Mouse (Mus musculus) urinary bladder, postnatal 10 days (tissue): ENCODE data around the gene Eno3.
A peak's percentile ranks its signal among the peaks of the same experiment; 100 is the strongest.

Experiments
- DNase-seq: peaks from one replicate; pipeline ENCODE4 v3.0.0; 2022; ENCODE audit warnings: low spot score

Eno3 gene

GRCm38 (mm10) chr11:70681897-70682581 is 25.0 kb downstream of the Eno3 start:
- DNase-seq = no peak

DNA sequence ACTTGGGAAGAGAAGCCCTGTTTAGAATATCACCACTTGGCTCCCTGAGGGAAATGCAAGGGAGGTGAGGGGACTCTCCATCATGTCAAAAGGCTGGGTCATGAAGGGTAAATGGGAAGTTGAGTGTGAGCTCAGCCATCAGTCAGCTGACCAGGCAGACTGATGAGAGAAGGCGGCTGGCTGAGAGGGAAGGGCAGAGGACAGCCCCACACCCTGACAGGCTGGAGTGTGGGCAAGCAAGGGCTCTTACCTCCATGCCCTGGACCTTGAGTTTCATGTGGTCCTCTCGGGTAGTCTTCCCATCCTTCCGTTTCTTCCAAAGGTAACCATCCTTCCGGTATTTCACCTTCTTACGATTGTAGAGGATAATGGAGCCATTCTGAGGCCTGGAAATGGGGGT is 26.6 kb downstream of the Eno3 start:
- DNase-seq = no peak

GRCm38 (mm10) chr11:70686901-70687566 is 30.0 kb downstream of the Eno3 start:
- no peak for DNase-seq

- peak; percentile 63 for DNase-seq
Measured at GRCm38 (mm10) chr11:70687601-70688199, 30.7 kb downstream of the Eno3 start, which contains the start of gene Camta2. Gene Camta2 (minus strand): TSS chr11:70688105.

- no peak for DNase-seq
Measured at GRCm38 (mm10) chr11:70688372-70688771, 31.4 kb downstream of the Eno3 start.

DNA sequence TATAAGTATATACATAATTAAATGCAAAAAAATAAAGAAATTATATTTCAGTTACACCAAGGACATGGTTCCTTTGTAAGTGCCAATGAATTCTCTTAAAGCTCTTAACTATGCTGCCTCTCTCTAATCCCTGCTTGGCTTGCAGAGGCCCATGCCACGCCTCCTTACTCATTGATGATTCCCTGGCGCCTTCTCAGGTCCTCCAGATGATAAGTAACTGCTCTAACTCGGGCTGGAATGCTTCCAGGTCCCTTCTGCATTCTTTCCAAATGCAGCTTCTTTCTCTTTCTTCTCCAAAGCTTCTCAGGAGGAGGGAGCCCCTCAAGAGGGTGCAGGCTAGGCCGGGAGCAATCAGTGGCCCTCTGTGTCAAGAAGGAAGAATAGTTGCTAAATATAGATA is 32.6 kb downstream of the Eno3 start:
- no peak for DNase-seq

- DNase-seq = no peak
Measured at GRCm38 (mm10) chr11:70693504-70693903, 36.5 kb downstream of the Eno3 start.

- no peak for DNase-seq
Measured at GRCm38 (mm10) chr11:70697376-70697775, 40.4 kb downstream of the Eno3 start.

- DNase-seq = no peak
Measured at GRCm38 (mm10) chr11:70699051-70699450, 42.0 kb downstream of the Eno3 start.

DNA sequence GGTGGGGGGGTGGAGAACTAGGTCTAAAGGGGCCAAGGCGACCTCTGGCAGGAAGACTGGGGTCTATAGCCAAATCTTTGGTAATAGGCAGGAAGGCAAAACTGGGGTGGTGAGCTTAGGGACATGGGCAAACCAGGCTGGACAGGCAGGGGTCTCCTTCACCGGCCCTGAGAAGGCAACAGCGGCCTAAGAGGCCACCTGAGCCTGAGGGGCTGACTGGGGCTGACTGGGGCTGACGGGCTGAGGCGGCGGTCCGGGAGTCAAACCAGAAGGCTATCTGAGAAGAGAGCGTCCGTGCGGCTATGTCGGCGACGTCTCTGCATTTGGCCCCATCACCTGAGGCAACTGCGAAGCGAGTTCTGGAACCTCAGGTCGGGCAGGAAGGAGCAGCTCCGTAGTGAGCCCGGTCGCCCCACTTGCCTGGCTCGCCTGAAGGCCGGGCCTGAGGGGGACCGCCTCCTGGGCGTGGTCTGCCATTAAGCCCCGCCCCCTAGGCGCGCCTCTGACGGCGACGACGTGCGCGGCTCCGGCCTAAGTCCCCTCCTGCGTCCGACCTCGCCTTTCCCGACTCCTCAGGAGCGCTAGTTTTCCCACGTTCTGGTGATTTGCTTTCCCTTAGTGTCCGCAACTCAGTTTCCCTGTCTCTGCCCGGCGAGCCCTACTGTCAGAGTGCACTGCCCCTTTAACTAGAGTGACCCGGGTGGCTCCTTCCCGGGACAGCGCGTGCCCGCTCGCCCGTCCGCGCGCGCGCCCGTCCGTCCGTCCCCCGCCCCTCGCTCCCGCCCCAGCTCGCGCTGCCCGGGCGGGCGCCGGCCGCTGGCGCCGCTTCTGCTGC is 42.9 kb downstream of the Eno3 start, which contains the start of the genes Inca1 and Kif1c:
TSS of gene Inca1 (minus strand) at position 434 of the 835 bp plus-strand sequence.
TSS of gene Kif1c (plus strand) at position 827 of the 835 bp plus-strand sequence.
- peak; percentile 77 for DNase-seq

GRCm38 (mm10) chr11:70700613-70701012 is 43.6 kb downstream of the Eno3 start:
- DNase-seq = no peak

GRCm38 (mm10) chr11:70701221-70701955 is 44.4 kb downstream of the Eno3 start:
- no peak for DNase-seq

- DNase-seq = no peak
Measured at GRCm38 (mm10) chr11:70701984-70702733, 45.2 kb downstream of the Eno3 start.

- DNase-seq = no peak
Measured at GRCm38 (mm10) chr11:70702781-70703180, 45.8 kb downstream of the Eno3 start.

DNA sequence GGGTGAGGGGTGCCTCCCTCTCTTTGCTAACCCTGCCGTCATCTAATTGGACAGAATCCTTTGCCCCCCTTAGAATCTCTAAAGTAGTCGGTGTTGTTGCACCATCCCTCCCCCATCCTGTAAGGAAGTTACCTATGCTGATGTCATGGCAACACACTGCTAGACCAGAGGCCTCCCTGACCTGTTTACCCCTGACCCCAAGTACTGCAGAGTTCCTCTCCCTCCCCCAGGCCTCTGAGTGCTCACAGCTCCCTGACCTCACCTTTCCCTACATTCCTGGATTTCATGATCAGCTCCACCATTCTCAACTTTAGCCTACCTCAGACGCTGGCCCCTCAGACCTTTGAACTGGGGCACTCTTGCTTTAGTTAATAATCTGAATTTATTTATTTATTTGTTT is 49.1 kb downstream of the Eno3 start:
- DNase-seq = no peak

- DNase-seq = no peak
Measured at GRCm38 (mm10) chr11:70711026-70711425, 54.0 kb downstream of the Eno3 start.
